Mouse (Mus musculus) forebrain, embryonic 13.5 days (tissue): ENCODE data around the gene Gm20388. TPM values are rescaled to one million over a fixed set of nuclear protein-coding genes. Genes with fewer than 3 reads are reported as not detected.

Experiments
- ATAC-seq: fragments of 200-750 bp; cut with Nextera tagmentation; 2 replicates; pipeline ENCODE4 v1.8.0; 2017
- H3K27ac ChIP-seq: fragments of 300-500 bp; sonication (generic); 2 replicates; pipeline ENCODE4 v1.5.1; 2015; ENCODE audit warnings: inconsistent platforms, mild to moderate bottlenecking, moderate library complexity
- H3K27me3 ChIP-seq: fragments of 300-500 bp; sonication (generic); 2 replicates; pipeline ENCODE4 v1.6.1; 2015; ENCODE audit warnings: mild to moderate bottlenecking, inconsistent platforms
- H3K36me3 ChIP-seq: fragments of 300-500 bp; sonication (generic); 2 replicates; pipeline ENCODE4 v1.6.1; 2015; ENCODE audit warnings: mild to moderate bottlenecking, inconsistent platforms; ENCODE audit not compliant: poor library complexity, severe bottlenecking
- H3K4me1 ChIP-seq: fragments of 300-500 bp; sonication (generic); 2 replicates; pipeline ENCODE4 v1.6.1; 2015; ENCODE audit warnings: inconsistent platforms
- H3K4me2 ChIP-seq: fragments of 300-500 bp; sonication (generic); 2 replicates; pipeline ENCODE4 v1.6.1; 2015; ENCODE audit warnings: inconsistent platforms, mild to moderate bottlenecking, moderate library complexity
- H3K4me3 ChIP-seq: fragments of 300-500 bp; sonication (generic); 2 replicates; pipeline ENCODE4 v1.5.1; 2015; ENCODE audit warnings: mild to moderate bottlenecking, inconsistent platforms
- H3K9ac ChIP-seq: fragments of 300-500 bp; sonication (generic); 2 replicates; pipeline ENCODE4 v1.6.1; 2015; ENCODE audit warnings: mild to moderate bottlenecking, inconsistent platforms
- H3K9me3 ChIP-seq: fragments of 300-500 bp; sonication (generic); replicated peaks from 2 replicates; pipeline ENCODE4 v1.6.1; 2016; ENCODE audit warnings: inconsistent platforms
- WGBS: fragments of 180-500 bp; shearing (Covaris S2); methylation state at CpG from one replicate; pipeline ENCODE4 v1.1.7; 2015; 5-methylcytosine and 5-hydroxymethylcytosine counted together
- polyA plus RNA-seq: library from polyadenylated mRNA; unstranded; fragments of >200 nt; fragmentation: Nextera tagmentation; extraction: Ambion mirVana; gene quantifications from 2 replicates; pipeline ENCODE4 v1.2.1, GENCODE M21; 2015

The Gm20388 gene
- polyA plus RNA-seq, 1 experiment from 2014 or later, result 5.6 TPM

- no peaks in the 10 kb centered on the region for H3K27me3 ChIP-seq
- H3K4me2 ChIP-seq, result no peak overlapping the region
- ATAC-seq, result no peak
- no peak overlapping the region; the same call in 1 of the 2 replicates for H3K27ac ChIP-seq
- no peak overlapping the region for H3K4me3 ChIP-seq
- WGBS, result 69% methylated on average over 8 of the region's 8 CpGs
- peaks cover 40% of the 10 kb centered on the region for H3K4me1 ChIP-seq
- no peaks in the 10 kb centered on the region for H3K9me3 ChIP-seq
- H3K9ac ChIP-seq, result no peak overlapping the region
- H3K36me3 ChIP-seq, result no peaks in the 10 kb centered on the region
Observed at GRCm38 (mm10) chr8:120186454-120186853, 275.8 kb downstream of the Gm20388 start.

GRCm38 (mm10) chr8:120188510-120188909 is 277.9 kb downstream of the Gm20388 start:
- no peak overlapping the region for H3K27ac ChIP-seq
- H3K4me3 ChIP-seq, result no peak overlapping the region
- H3K9me3 ChIP-seq, result no peaks in the 10 kb centered on the region
- peaks cover 46% of the 10 kb centered on the region for H3K4me1 ChIP-seq
- WGBS, result 89% methylated on average over 6 of the region's 6 CpGs
- no peak overlapping the region for H3K4me2 ChIP-seq
- H3K9ac ChIP-seq, result no peak overlapping the region
- no peak for ATAC-seq
- H3K36me3 ChIP-seq, result no peaks in the 10 kb centered on the region
- no peaks in the 10 kb centered on the region for H3K27me3 ChIP-seq

GRCm38 (mm10) chr8:120189440-120189839 is 278.8 kb downstream of the Gm20388 start:
- Histone ChIP-seq H3K9ac (no peak overlapping the region), H3K4me1 (peaks cover 42% of the 10 kb centered on the region), H3K4me2 (no peak overlapping the region), H3K9me3 (no peaks in the 10 kb centered on the region), H3K27me3 (no peaks in the 10 kb centered on the region), H3K36me3 (no peaks in the 10 kb centered on the region), H3K27ac (no peak overlapping the region), H3K4me3 (no peak overlapping the region)
- WGBS, result 89% methylated on average over 6 of the region's 6 CpGs
- ATAC-seq, result no peak

GRCm38 (mm10) chr8:120190107-120190809 is 279.6 kb downstream of the Gm20388 start:
- no peak overlapping the region for H3K9ac ChIP-seq
- no peaks in the 10 kb centered on the region for H3K9me3 ChIP-seq
- no peak overlapping the region for H3K4me2 ChIP-seq
- 85% methylated on average over 17 of the region's 17 CpGs for WGBS
- no peaks in the 10 kb centered on the region for H3K27me3 ChIP-seq
- ATAC-seq, result no peak; the same call in 1 of the 2 replicates
- peaks cover 34% of the 10 kb centered on the region for H3K4me1 ChIP-seq
- no peak overlapping the region for H3K4me3 ChIP-seq
- no peak overlapping the region for H3K27ac ChIP-seq
- H3K36me3 ChIP-seq, result no peaks in the 10 kb centered on the region

GRCm38 (mm10) chr8:120190810-120191413 is 280.3 kb downstream of the Gm20388 start:
- WGBS, result 60% methylated on average over 20 of the region's 20 CpGs
- Histone ChIP-seq H3K9me3 (no peaks in the 10 kb centered on the region), H3K4me1 (peaks cover 27% of the 10 kb centered on the region), H3K27ac (peak overlapping the region; percentile 68; the same call in 1 of the 2 replicates), H3K4me3 (peak overlapping the region; percentile 4; the same call in 1 of the 2 replicates), H3K27me3 (no peaks in the 10 kb centered on the region), H3K9ac (peak overlapping the region; percentile 16; the same call in 1 of the 2 replicates), H3K36me3 (no peaks in the 10 kb centered on the region), H3K4me2 (peak overlapping the region; percentile 48)
- ATAC-seq, result peak; percentile 76

GRCm38 (mm10) chr8:120191633-120192032 is 281.0 kb downstream of the Gm20388 start:
- no peaks in the 10 kb centered on the region for H3K27me3 ChIP-seq
- no peak overlapping the region for H3K4me3 ChIP-seq
- peak overlapping the region; percentile 68; the same call in 1 of the 2 replicates for H3K27ac ChIP-seq
- peaks cover 20% of the 10 kb centered on the region for H3K4me1 ChIP-seq
- no peaks in the 10 kb centered on the region for H3K36me3 ChIP-seq
- H3K4me2 ChIP-seq, result no peak overlapping the region
- no peak overlapping the region for H3K9ac ChIP-seq
- H3K9me3 ChIP-seq, result no peaks in the 10 kb centered on the region
- no peak for ATAC-seq
- 72% methylated on average over 5 of the region's 5 CpGs for WGBS

GRCm38 (mm10) chr8:120192118-120192517 is 281.5 kb downstream of the Gm20388 start:
- no peak for ATAC-seq
- Histone ChIP-seq H3K27ac (no peak overlapping the region), H3K4me1 (peaks cover 17% of the 10 kb centered on the region), H3K4me2 (no peak overlapping the region), H3K9me3 (no peaks in the 10 kb centered on the region), H3K36me3 (no peaks in the 10 kb centered on the region), H3K27me3 (no peaks in the 10 kb centered on the region), H3K9ac (no peak overlapping the region), H3K4me3 (no peak overlapping the region)
- 97% methylated on average over 5 of the region's 5 CpGs for WGBS

GRCm38 (mm10) chr8:120201351-120201750 is 290.7 kb downstream of the Gm20388 start:
- Histone ChIP-seq H3K4me3 (no peak overlapping the region), H3K27me3 (no peaks in the 10 kb centered on the region), H3K4me1 (0 out of 2 replicates have a peak, but pooled peaks cover 4% of the 10 kb centered on the region), H3K36me3 (no peaks in the 10 kb centered on the region), H3K9ac (no peak overlapping the region), H3K27ac (no peak overlapping the region), H3K4me2 (no peak overlapping the region), H3K9me3 (no peaks in the 10 kb centered on the region; the same call in 1 of the 2 replicates)
- no peak for ATAC-seq
- WGBS, result 85% methylated on average over 6 of the region's 6 CpGs

GRCm38 (mm10) chr8:120202546-120202945 is 291.9 kb downstream of the Gm20388 start:
- H3K36me3 ChIP-seq, result no peaks in the 10 kb centered on the region
- H3K27me3 ChIP-seq, result no peaks in the 10 kb centered on the region
- H3K4me3 ChIP-seq, result no peak overlapping the region
- no peak for ATAC-seq
- no peaks in the 10 kb centered on the region; the same call in 1 of the 2 replicates for H3K9me3 ChIP-seq
- 0 out of 2 replicates have a peak, but pooled peaks cover 4% of the 10 kb centered on the region for H3K4me1 ChIP-seq
- H3K9ac ChIP-seq, result no peak overlapping the region
- WGBS, result 67% methylated on average over 3 of the region's 3 CpGs
- H3K4me2 ChIP-seq, result no peak overlapping the region
- no peak overlapping the region for H3K27ac ChIP-seq

- no peak overlapping the region; the same call in 1 of the 2 replicates for H3K27ac ChIP-seq
- no peak for ATAC-seq
- H3K4me2 ChIP-seq, result no peak overlapping the region
- H3K4me1 ChIP-seq, result 0 out of 2 replicates have a peak, but pooled peaks cover 6% of the 10 kb centered on the region
- H3K27me3 ChIP-seq, result no peaks in the 10 kb centered on the region
- WGBS, result 81% methylated on average over 7 of the region's 7 CpGs
- H3K9me3 ChIP-seq, result no peaks in the 10 kb centered on the region; the same call in 1 of the 2 replicates
- H3K36me3 ChIP-seq, result no peaks in the 10 kb centered on the region
- no peak overlapping the region for H3K9ac ChIP-seq
- H3K4me3 ChIP-seq, result no peak overlapping the region
Observed at GRCm38 (mm10) chr8:120204736-120205360, 294.2 kb downstream of the Gm20388 start.

- Histone ChIP-seq H3K27ac (no peak overlapping the region), H3K4me1 (peaks cover 16% of the 10 kb centered on the region), H3K27me3 (no peaks in the 10 kb centered on the region), H3K9ac (no peak overlapping the region), H3K9me3 (no peaks in the 10 kb centered on the region), H3K36me3 (no peaks in the 10 kb centered on the region), H3K4me3 (no peak overlapping the region), H3K4me2 (no peak overlapping the region)
- ATAC-seq, result no peak
- WGBS, result 88% methylated on average over 9 of the region's 9 CpGs
Observed at GRCm38 (mm10) chr8:120205916-120206315, 295.3 kb downstream of the Gm20388 start.

- Histone ChIP-seq H3K4me1 (peaks cover 22% of the 10 kb centered on the region), H3K27ac (no peak overlapping the region), H3K9me3 (no peaks in the 10 kb centered on the region), H3K27me3 (no peaks in the 10 kb centered on the region), H3K4me2 (no peak overlapping the region), H3K9ac (no peak overlapping the region), H3K4me3 (no peak overlapping the region), H3K36me3 (no peaks in the 10 kb centered on the region)
- WGBS, result 90% methylated on average over 8 of the region's 8 CpGs
- ATAC-seq, result no peak
Observed at GRCm38 (mm10) chr8:120207364-120207763, 296.7 kb downstream of the Gm20388 start.
